Mouse (Mus musculus) megakaryocyte, adult 5-6 weeks (primary cell): Measurements from ENCODE around the gene Acadvl. TPM values are rescaled to one million over a fixed set of nuclear protein-coding genes. Genes with fewer than 3 reads are reported as not detected.

ENCODE experiments used
- ATAC-seq: 2 replicates; pipeline ENCODE4 v1.8.0; 2016; ENCODE audit warnings: mild to moderate bottlenecking, inconsistent platforms; ENCODE audit not compliant: poor library complexity, severe bottlenecking
- total RNA-seq, 2 experiments: library from RNA; stranded (forward) in 1 of 2; stranded (reverse) in 1 of 2; fragments of 153-499, 151-499 nt in 1 of 2; fragments of 221-1000, 200-1000 nt in 1 of 2; gene quantifications; 2 replicates each; pipeline versions ENCODE4 v1.2.3 to v1.2.4; 2015 to 2017

The Acadvl gene
- 32.7 and 35.0 TPM in 2 replicates for total RNA-seq (2015)
- total RNA-seq (2017): 31.7 and 37.0 TPM in 2 replicates

- peak; percentile 98 for ATAC-seq
These were observed at the start of gene Acadvl for GRCm38 (mm10) chr11:70014880-70015558. Gene Acadvl (minus strand): TSS chr11:70015411.

GRCm38 (mm10) chr11:70063053-70063452, 47.8 kb upstream of the Acadvl start:
- no peak for ATAC-seq

- ATAC-seq: no peak
These were observed 44.7 kb upstream of the Acadvl start for GRCm38 (mm10) chr11:70059930-70060329.

GRCm38 (mm10) chr11:70057805-70058204, 42.6 kb upstream of the Acadvl start:
- ATAC-seq: no peak

- peak; percentile 89 for ATAC-seq
These were observed 40.5 kb upstream of the Acadvl start for GRCm38 (mm10) chr11:70055618-70056214.

GRCm38 (mm10) chr11:70053898-70054570, 38.8 kb upstream of the Acadvl start, which contains the start of gene Asgr1:
Gene Asgr1 (plus strand): TSS chr11:70054085.
- no peak for ATAC-seq

- no peak for ATAC-seq
These were observed 37.9 kb upstream of the Acadvl start for GRCm38 (mm10) chr11:70053156-70053555.

- no peak for ATAC-seq
These were observed 34.6 kb upstream of the Acadvl start for GRCm38 (mm10) chr11:70049816-70050215.

- no peak for ATAC-seq
These were observed 34.2 kb upstream of the Acadvl start for GRCm38 (mm10) chr11:70049366-70049765.

GRCm38 (mm10) chr11:70045435-70045834, 30.2 kb upstream of the Acadvl start:
- ATAC-seq: no peak

- no peak for ATAC-seq
These were observed 28.5 kb upstream of the Acadvl start for GRCm38 (mm10) chr11:70043665-70044064.

GRCm38 (mm10) chr11:70042309-70043085, 27.3 kb upstream of the Acadvl start:
- no peak for ATAC-seq

- no peak for ATAC-seq
These were observed 25.0 kb upstream of the Acadvl start for GRCm38 (mm10) chr11:70040184-70040583.

GRCm38 (mm10) chr11:70039631-70040030, 24.4 kb upstream of the Acadvl start:
- no peak for ATAC-seq

- no peak for ATAC-seq
These were observed 23.0 kb upstream of the Acadvl start for GRCm38 (mm10) chr11:70038174-70038573.

- no peak for ATAC-seq
These were observed 16.1 kb upstream of the Acadvl start for GRCm38 (mm10) chr11:70031321-70031670.

- no peak for ATAC-seq
These were observed 15.6 kb upstream of the Acadvl start for GRCm38 (mm10) chr11:70030651-70031320.

- 0 out of 2 replicates have a peak, but pooled peaks have one; percentile 39 for ATAC-seq
These were observed 14.8 kb upstream of the Acadvl start for GRCm38 (mm10) chr11:70029829-70030550.

- peak; percentile 51 for ATAC-seq
These were observed 14.1 kb upstream of the Acadvl start for GRCm38 (mm10) chr11:70029130-70029801.
